Mouse (Mus musculus): Measurements from ENCODE around the gene Ly6g5c.
A peak's percentile ranks its signal among the peaks of the same experiment; 100 is the strongest.

Ly6g5c gene

DNA sequence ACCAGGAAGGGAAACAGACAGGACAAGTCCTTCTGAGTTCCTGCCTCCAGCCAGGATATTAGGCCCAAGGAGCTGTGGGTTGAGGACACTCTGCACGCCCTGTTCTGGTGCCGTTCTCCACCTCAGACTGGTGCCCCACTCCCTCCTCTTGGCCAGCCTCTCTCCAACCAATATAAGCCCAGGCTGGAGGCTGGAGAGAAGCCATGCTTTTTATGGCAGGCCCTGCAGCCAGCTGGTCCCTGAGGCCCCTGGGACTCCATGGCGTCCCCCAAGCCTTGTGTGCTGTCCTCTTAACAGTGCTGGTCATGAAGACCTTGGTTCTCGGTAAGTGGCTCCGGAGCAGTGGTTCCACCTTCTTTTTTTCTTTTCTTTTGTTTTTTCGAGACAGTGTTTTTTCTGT is at the start of gene Ly6g5c:
TSS of gene Ly6g5c (plus strand) at position 183 of the 400 bp plus-strand sequence.
- DNase-seq: no peak

DNA sequence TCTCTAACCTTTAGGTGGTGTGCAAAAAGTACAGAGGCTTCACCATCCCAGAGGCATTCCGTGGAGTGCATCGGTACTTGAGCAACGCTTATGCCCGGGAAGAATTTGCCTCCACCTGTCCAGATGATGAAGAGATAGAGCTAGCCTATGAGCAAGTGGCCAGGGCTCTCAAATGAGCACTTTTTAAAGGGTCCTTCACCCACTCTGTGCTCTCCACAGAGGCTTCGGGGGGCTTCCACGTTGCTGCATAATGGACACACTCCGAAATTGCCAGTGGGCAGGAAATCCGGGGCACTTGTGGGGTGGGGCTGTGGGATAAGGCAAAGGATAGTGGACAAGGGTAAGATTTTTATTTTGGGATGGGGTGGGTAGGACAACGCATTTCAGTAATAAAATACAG is 49.8 kb upstream of the Ly6g5c start:
- no peak for DNase-seq

DNA sequence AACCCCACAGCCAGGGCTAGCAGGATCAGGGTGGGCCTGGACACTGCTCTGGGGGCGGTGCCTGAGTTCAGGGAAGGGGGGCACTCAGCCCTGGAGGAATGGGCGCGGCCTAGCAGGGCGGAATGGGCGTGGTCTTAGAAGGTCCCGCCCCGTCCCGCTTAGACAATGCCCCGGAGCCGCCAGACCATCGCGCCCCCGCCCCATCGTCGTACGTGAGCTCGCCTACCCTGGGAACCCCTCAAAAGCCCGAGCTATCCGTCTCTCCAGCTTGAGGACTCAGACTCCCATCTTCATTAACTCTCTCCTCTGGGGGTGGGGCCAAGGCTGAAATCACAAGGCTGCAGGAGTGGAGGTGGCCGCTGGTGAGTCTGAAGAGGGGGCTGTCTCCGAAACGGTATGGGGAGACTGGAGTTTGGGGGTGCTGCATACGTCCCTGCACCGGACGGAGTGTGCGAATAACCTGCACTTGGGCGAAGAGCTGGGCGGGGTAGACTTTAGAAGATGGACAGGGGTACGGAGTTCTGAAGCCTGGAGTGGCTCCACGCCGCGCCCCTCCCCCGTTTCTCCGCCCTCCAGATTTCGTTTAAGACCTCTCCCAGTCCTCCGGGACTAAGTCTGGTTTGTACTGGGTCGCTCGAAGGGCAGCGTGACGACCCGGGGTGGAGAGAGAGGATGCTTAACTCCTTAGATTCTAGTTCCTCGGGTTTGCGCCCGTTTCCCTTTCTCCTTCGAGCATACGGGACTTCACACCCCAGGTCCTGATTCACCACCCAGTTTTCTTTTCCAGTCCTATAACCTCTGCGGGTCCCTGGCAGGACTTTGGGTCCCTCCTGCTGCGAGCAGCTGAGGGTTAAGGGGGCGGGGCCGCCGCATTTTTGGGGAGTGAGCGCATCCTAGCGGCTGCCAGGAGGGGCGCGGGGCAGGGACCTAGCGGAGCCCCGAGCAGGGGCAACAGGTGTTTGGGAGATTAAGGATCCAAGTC is 48.9 kb upstream of the Ly6g5c start, which contains the start of gene Ddah2:
TSS of gene Ddah2 (plus strand) at position 125 of the 982 bp plus-strand sequence.
- peak; percentile 90 to 94 for DNase-seq

DNA sequence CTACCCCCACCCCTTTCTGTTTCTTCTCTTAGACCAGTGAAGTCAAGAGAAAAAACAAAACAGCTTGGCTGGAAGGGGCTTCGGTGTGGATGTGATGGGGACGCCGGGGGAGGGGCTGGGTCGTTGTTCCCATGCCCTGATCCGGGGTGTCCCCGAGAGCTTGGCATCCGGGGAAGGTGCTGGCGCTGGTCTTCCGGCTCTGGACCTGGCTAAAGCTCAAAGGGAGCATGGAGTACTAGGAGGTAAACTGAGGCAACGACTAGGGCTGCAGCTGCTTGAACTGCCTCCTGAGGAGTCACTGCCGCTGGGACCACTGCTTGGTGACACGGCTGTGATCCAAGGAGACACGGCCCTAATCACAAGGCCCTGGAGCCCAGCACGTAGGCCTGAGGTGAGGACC is 48.0 kb upstream of the Ly6g5c start:
- DNase-seq: no peak

DNA sequence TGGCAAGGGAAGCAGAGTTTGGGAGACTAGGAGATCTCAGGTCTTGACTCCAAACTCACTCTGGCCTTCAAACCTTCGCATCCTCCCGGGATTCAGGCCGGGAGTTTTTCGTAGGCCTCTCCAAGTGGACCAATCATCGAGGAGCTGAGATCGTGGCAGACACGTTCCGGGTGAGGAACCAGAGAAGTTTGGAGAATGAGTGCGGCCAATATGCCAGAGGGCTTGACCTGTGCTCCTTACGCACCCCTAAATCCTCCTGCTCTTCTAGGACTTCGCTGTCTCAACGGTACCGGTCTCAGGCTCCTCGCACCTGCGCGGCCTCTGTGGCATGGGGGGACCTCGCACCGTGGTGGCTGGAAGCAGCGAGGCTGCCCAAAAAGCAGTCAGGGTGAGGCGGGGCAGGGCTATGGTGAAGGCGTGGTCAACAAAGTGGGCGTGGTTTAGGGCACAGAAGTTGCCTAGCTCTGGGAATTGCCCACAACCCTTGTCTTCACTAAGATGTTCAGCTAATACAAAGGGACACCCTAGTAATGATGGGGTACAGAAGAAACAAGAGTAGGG is 47.3 kb upstream of the Ly6g5c start:
- DNase-seq: peak in 1 of 2 experiments; percentile 58

DNA sequence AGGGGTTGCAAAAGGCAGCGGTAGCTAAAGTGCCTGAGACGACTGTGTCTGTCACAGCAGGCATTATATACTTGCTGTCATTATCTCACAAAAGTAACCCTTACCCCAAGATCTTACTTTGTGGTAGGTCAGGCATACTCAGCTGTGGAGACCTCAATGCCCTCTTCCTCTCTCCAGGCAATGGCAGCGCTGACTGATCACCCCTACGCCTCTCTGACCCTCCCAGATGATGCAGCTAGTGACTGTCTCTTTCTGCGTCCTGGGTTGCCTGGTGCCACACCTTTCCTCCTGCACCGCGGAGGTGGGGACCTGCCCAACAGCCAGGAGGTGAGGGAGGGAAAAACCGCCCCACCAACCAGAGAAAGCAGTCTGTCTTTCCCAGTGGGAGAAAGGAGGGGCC is 46.8 kb upstream of the Ly6g5c start:
- DNase-seq: no peak

DNA sequence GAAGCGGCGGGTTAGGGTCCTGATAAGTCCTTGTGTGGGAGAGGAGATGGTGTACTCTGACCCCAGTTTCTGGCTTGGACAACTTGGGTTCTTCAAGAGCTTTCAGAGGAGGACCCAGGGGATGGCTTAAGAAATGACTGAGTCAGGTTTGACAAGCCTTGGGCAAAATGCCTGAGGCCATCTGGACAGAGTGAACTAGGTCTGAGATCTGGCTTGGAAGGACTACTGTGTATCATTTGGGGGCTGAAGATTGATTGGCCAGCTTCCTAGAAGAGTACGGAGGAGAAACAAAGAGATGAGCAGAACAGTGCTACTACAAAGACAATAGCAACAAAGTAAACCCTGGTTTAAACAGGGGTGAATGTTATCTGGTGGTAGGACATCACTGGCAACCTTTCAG is 44.6 kb upstream of the Ly6g5c start:
- DNase-seq: no peak

DNA sequence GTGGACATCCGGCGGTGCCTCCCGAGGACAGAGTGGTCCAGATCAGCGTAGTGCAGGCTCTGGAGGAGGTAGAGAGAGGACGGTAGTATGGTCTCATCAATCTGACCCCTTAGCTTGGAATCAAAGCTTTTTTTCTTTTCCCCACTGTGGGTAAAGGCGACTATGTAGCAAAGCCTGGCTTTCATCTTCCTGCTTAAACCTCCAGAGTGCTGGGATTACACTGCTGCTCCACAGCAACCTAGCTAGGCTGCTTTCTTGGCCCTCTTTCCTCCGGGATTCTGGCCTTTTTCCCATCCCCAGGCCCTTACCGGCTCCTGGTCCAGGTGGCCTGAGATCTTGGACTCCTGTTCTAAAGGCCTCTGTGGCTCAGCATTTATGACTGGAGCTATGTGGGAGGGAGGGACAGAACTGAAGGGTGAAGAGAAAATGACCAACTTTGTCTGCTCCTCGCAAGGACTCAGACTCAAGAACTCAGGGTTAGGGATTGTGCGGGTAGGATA is 43.7 kb upstream of the Ly6g5c start:
- DNase-seq: no peak

DNA sequence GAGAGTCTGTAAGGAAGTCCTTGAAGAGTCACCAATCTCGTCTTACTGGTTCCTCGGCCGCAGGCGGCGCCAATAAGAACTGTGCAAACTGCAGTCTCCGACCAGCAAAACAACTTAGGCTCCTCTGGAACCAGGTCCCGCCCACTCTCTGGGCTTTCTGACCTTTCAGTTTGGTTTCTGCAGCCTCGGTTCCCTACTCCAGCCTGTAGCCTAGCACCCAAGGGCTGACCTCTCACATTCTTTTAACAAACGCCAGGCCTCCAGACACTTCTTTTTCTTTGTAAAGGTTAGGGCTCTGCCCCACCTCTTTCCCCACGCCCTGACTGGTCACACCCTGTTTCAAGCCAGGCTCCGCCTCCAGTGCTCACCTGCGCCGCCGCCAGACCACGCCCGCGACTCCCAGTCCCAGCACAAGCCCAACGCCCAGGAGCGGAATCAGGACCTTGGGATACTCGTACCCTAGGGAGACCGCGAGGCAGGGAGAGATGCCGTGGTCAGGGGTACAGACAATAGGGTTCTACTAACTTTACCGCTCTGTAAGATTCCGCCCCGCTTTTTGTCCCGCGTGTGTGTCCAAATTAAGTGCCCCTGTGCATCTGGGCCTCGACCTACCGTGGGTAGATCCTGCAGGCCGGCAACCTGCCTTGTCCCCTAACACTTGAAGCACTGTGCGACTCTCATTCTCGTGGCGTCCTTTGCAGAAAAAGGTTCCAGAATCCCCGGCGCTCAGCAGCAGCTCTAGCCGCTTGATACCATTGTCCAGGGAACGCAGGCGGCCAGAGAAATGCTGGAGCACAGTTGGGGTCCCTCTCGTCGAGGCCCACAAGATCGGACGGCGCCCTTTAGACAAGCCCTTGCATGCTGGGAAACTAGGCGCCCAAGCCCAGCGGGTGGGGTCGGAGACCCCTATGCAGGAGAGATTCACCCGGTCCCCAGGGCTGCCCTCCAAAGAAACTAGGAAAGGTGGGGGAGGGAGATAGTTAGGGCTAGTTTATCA is 42.8 kb upstream of the Ly6g5c start, which contains the start of gene Ly6g6c:
TSS of gene Ly6g6c (plus strand) at position 438 of the 997 bp plus-strand sequence.
- peak; percentile 79 to 85 for DNase-seq

DNA sequence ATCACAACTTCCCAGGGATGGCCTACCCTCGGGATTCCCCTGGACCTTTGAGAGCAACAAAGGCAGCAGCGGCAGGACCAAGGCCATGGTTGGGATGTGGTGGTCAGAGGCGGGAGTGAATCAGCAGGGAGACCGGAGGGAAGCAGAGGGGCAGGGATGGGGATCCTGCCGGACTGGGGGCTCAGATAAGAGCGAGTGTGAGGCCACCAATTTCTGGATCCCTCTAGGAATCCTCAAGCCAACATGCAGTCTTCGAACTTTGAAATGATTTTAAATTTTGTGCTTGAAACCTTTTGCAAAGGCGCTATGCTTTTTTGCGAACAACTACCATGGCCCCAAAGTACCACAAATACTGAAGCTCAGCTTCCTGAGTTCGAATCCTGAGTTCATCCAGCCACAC is 42.0 kb upstream of the Ly6g5c start, which contains the start of gene Mpig6b:
TSS of gene Mpig6b (minus strand) at position 101 of the 400 bp plus-strand sequence.
- no peak for DNase-seq

DNA sequence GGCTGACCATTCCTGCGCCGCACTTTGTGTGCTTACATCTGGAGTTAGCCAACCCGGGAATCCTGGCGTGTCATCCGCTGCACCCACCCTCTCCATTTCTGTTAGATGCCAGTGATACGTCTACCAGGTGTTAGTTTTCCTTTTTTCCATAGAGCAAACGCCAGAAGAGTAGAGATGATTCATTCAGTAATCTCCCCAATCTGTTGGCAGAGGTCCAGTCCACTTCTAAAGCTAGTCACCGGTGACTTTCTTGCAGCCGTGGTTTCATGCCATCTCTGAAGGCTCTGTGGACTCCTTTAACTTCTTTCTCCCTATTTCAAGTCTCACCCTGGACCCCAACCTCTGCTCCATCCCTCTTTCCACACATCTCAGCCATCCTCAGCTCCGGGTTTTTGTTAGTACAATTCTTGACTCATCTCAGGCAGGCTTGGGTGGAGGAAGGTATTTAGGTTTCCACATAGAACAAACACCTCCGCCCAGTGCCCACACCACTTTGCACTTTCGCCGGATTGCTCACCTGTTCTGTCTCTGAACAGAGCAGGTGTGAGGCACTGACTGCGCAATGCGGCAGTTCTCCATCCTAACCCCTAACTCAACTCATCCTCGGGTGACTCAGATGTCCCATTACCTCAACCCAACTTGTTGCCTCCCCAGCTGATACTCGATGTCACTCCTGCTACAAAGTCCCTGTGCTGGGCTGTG is 39.7 kb upstream of the Ly6g5c start:
- DNase-seq: no peak

DNA sequence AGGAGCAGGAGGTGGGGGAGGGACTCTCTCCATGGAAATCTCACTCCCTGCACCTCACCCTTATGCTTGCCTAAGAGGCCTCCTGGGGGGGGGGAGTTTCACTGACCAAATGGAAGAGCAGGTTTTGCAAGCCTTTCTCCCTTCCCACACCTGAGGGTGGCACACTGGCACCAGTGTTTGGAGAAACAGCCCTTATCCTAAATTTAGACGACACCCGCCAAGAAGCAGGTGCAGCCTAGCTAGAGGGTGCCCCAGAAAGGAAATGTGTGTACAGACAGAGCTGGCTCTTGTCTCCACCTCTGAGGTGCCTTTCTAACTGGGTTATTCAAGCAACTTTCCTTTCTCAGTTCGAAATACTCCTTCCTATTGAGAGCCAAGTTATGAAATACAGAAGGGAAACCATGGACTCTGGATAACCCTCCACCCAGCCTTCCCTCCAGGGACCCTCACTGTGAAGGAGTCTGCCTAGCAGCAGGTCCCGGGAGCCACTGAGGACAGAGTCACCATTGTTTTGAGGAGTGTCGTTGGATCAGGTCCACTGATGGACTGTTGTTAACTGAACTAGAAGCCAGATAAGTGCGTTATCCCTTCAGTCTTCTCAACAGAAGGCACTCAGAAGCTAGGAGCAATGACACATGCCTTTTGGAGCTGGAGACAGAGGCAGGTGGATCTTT is 37.4 kb upstream of the Ly6g5c start:
- no peak for DNase-seq

DNA sequence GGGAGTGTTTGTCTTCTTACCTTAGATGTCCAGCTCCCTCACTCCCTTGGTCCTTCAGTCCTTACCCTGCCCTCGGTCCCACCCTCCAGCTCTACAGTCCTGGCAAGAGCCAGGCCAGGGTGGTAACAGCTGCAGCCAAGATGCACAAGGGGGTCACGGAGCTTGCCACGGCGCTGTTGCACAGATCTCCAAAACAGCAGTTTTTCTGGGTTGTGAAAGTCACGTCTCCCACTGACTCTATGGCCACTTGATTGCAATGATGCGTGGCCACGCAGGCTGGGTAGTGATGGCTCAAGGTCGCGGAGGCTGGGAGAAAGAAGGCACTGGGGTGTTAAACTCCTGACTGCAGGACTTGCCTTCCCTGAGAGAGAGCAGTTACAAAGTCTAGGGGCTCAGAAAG is 36.6 kb upstream of the Ly6g5c start:
- DNase-seq: no peak

DNA sequence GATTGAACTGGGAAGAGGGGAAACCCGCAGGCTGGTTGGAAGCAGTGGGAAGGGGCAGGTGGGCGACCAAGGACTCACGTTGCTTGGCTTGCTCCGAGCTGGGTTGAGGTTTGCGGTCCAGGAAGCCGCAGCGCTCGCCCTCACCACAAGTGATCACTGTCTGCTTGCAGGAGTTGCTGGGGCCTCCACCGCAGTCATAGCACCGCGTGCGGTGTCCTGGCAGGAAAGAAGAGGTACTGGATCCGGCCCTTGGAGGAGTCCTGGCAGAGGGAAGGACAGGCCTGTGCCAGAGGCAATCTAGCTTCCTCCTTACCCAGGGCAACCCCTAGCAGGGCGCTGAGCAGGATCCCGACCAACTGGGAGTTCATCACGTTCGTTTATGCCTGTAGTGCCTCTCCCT is 34.0 kb upstream of the Ly6g5c start:
- DNase-seq: no peak

DNA sequence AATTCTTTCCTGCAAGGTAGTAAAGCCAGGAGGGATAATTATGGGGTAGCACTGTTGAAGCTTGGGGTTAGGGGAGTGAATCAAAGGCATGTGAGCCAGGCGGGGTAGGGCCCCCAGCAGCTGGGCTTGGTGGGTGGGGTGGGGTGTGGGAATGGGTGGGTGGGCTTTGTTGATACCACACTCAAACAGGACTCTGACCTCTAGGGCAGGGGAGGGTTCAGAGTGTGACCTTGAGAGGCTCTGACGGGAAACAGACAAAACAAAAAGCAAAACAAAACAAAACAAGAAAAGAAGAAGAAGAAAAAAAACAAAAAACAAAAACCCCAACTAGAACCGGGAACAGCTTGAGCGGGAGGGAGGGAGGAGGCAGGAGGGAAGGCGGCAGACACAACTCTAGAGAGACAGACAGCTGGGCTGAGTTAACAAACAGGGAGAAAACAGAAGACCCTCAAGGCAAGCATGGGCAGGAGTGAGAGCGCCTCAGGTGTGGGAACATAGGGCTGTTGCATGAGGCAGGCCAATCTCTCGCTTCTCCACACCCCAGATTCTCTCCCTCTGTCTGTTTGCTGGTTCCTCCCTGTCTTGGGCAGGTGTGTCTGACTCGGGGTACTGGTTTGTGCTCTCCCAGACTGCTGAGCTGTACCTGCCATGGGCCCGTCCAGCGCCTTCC is 31.4 kb upstream of the Ly6g5c start, which contains the start of gene Ly6g6e:
TSS of gene Ly6g6e (plus strand) at position 396 of the 670 bp plus-strand sequence.
- no peak for DNase-seq

DNA sequence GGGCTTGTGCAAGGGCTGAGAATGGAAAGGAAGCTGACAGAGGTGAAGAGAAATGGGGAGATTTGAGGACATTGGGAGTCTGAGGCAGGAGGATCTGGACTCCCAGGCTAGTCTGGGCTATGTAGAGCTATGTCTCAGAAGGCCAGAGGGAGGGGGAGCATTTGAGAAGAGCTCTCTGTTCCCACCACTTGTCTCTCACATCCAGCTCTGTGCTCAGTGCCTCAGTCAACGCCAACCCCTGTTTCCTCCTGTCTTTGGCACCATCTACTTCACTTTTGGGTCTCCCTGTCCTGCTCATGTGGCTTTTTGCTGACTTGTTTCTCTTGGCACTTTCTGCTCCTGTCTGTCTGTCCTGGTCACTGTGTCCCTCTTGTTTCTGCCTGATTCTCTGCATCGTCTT is 30.8 kb upstream of the Ly6g5c start:
- DNase-seq: no peak

DNA sequence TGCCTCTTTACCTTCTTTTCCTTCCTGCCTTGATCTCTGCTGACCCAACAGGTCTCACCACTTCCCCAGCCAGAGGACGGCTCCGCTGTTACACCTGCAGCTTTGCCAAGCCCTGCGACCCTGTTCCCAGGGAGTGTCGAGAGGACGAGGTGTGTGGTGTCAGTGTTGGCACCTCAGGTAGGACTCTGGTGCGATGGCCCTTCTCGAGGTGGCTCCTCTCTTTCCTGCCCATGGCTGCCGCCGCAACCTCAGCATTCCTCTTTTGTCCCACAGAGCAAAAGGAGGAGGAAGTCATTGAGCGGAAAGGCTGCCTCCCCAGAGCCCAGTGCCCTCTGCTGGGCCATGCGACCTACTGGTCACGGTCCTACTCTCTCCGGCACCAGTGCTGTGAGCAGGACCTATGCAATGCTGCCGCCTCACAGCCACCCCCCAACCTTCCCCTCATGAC is 30.3 kb upstream of the Ly6g5c start, which contains the start of gene Ly6g6d:
TSS of gene Ly6g6d (minus strand) at position 280 of the 448 bp plus-strand sequence.
- peak; percentile 77 to 81 for DNase-seq

DNA sequence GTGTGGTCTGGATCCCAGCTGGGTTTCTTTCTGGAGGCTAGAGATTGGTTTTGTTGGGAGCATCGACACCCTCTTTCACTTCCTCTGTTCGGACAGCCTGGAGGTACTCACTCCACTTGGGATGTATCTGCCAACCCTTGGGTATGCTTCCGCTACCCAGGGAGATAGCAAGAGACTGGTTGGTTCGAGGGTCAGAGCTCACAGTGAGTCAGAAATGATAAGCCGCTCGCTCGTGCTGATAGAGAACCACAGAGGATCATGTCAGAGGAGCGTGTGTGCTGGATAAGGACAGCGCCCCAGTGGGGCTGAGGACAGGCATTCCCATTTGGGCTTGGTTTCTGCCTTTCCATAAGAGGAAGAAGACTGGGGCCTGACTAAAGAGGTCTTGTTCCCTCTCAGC is 28.3 kb upstream of the Ly6g5c start:
- DNase-seq: no peak

DNA sequence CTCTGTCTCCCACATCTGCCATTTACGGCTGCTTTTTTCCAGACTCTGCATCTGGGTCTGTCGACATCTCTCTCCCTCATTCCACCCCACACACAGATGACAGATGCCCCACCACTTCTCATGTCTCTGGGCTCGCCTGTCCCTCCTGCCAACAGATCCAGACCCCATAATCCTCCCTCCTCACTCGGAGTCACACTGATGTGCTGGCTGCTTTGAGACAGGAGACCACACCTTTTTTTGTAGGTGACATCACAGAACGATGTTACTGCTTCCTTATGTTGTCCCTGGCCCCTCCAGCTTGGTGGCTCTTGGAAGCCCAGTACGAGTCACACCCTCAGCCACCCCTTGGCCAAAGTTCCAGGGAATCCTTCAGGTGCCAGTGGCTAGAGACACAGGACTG is 27.8 kb upstream of the Ly6g5c start:
- no peak for DNase-seq

DNA sequence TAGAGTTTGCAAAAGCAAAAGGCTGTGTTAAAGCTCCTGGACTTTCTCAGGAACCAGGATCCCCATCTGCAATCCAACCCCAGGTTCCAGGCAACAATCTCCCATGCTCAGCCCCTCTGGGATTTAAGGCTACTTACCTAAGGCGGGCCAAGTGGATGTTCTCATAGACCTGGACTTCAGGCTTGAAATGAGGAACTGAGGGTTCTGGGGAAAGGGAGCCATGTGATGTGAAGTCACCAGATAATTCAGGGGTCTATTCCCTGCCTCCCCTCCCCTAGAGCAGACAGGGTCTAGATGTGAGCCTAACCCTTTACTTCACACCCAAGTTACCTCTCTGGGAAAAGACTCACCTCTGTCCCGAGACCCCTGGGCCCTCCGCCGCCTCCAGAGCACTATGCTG is 27.4 kb upstream of the Ly6g5c start:
- DNase-seq: no peak

Data from kidney, postnatal 36 days (tissue).